ENCODE assay signal across 24 mouse cellular contexts in genomic region chr17:72666961-72667360, GRCm38 (mm10).
DNase-seq lines count a peak whose midpoint lies in the region; ATAC-seq lines count a peak whose summit lies in the region.
"Had no signal": no experiment of that assay in that cellular context is flagged by ENCODE, and none has a peak within 500 bp of the region (broad histone marks: within the 10 kb centered on the region; RNA-seq: fewer than 3 reads in every experiment).

No protein-coding gene starts in this region.

- 81% methylated on average over 2 of the region's 2 CpGs for WGBS in kidney, embryonic 14.5 days

- no peak overlapping the region for H3K9ac ChIP-seq in kidney, embryonic 14.5 days (ENCODE audit: low read depth, low read length)
- H3K9ac ChIP-seq: embryonic facial prominence, embryonic 12.5 days; forebrain, embryonic 13.5 days; forebrain, embryonic 15.5 days had no signal

- no peak overlapping the region for H3K27ac ChIP-seq in kidney, embryonic 14.5 days (ENCODE audit: low read depth, low read length)
- H3K27ac ChIP-seq: embryonic facial prominence, embryonic 10.5 days; embryonic facial prominence, embryonic 12.5 days; forebrain, embryonic 13.5 days; forebrain, embryonic 15.5 days had no signal

- H3K4me3 ChIP-seq in kidney, embryonic 14.5 days (ENCODE audit: low read length), result no peak overlapping the region
- H3K4me3 ChIP-seq: embryonic facial prominence, embryonic 10.5 days; embryonic facial prominence, embryonic 12.5 days; forebrain, embryonic 13.5 days; forebrain, embryonic 15.5 days had no signal

- no peaks in the 10 kb centered on the region for H3K27me3 ChIP-seq in kidney, embryonic 14.5 days (ENCODE audit: control insufficient read depth, insufficient read depth, low read length)
- H3K27me3 ChIP-seq: CH12.LX; embryonic facial prominence, embryonic 12.5 days; forebrain, embryonic 13.5 days; forebrain, embryonic 15.5 days had no signal

- no peaks in the 10 kb centered on the region for H3K36me3 ChIP-seq in kidney, embryonic 14.5 days (ENCODE audit: control insufficient read depth, insufficient read depth, low read length)
- H3K36me3 ChIP-seq: embryonic facial prominence, embryonic 10.5 days; embryonic facial prominence, embryonic 12.5 days; forebrain, embryonic 15.5 days; G1E had no signal

- no peak overlapping the region for H3K4me2 ChIP-seq in kidney, embryonic 14.5 days (replicated peaks; ENCODE audit: low read depth, low read length)
- H3K4me2 ChIP-seq: embryonic facial prominence, embryonic 12.5 days; forebrain, embryonic 13.5 days; forebrain, embryonic 15.5 days had no signal

- no peak for ATAC-seq in kidney, embryonic 14.5 days (ENCODE audit: low FRiP score, low TSS enrichment)
- ATAC-seq: activated CD4-positive, CD25-positive, alpha-beta regulatory T cell, adult 4 months; CD4-positive, CD25-positive, alpha-beta regulatory T cell, adult 4 months; forebrain, embryonic 13.5 days; forebrain, embryonic 15.5 days; Patski had no signal

- H3K9me3 ChIP-seq in kidney, embryonic 14.5 days (ENCODE audit: control insufficient read depth, low read length), result no peaks in the 10 kb centered on the region
- H3K9me3 ChIP-seq: embryonic facial prominence, embryonic 10.5 days; embryonic facial prominence, embryonic 12.5 days; forebrain, embryonic 13.5 days; forebrain, embryonic 15.5 days had no signal

- H3K4me1 ChIP-seq in kidney, embryonic 14.5 days (ENCODE audit: control insufficient read depth, insufficient read depth, low read length), result no peaks in the 10 kb centered on the region
- H3K4me1 ChIP-seq: embryonic facial prominence, embryonic 10.5 days; embryonic facial prominence, embryonic 12.5 days; forebrain, embryonic 13.5 days; forebrain, embryonic 15.5 days had no signal

- peak; percentile 17 for DNase-seq in kidney, adult 11 months
- DNase-seq in kidney, adult 8-10 months, result peak; percentile 41 to 57
- DNase-seq in kidney, postnatal 4 days, result no peak
- peak; percentile 23 to 24 for DNase-seq in kidney, postnatal 36 days
- DNase-seq in kidney, postnatal 14 days, result no peak
- DNase-seq: adrenal gland, adult 8-10 months; adrenal gland, postnatal 14 days; adrenal gland, postnatal 36 days; B cell, adult 2 months; cerebellum, adult 11-12 months; cerebellum, adult 2 months; cerebellum, adult 9-10 months; cerebellum, postnatal 10 days; cerebellum, postnatal 25 days had no signal

Comparison
In these comparisons a context has a peak if more than half of its experiments do, and no peak if none do; other contexts are left out.
1. DNase-seq: peak in kidney, adult 11 months (single experiment), kidney, adult 8-10 months (2 of 2) and kidney, postnatal 36 days (2 of 2); none in kidney, postnatal 4 days (0 of 2) and kidney, postnatal 14 days (single experiment).